Mouse (Mus musculus) small intestine, adult 2 months (tissue): Measurements from ENCODE around the gene Fam169b. TPM values are rescaled to one million over a fixed set of nuclear protein-coding genes. Genes with fewer than 3 reads are reported as not detected.
"Not testable (repeated sequence)": the region's sequence is repeated elsewhere in the genome, so short reads cannot be mapped to it uniquely, and the experiment has no call there.

Source experiments
- H3K27ac ChIP-seq: fragments of 200-500 bp; 2 replicates; pipeline ENCODE4 v1.5.1; 2012; ENCODE audit warnings: low read depth, low read length, control low read depth, inconsistent platforms; ENCODE audit not compliant: insufficient read depth
- H3K27me3 ChIP-seq: fragments of 200-500 bp; 2 replicates; pipeline ENCODE4 v1.6.1; 2012; ENCODE audit warnings: mild to moderate bottlenecking, moderate library complexity, low read length, inconsistent platforms; ENCODE audit not compliant: control insufficient read depth, insufficient read depth
- H3K36me3 ChIP-seq: fragments of 200-500 bp; 2 replicates; pipeline ENCODE4 v1.6.1; 2012; ENCODE audit warnings: mild to moderate bottlenecking, low read length, control low read depth, inconsistent platforms; ENCODE audit not compliant: control insufficient read depth, insufficient read depth
- H3K4me1 ChIP-seq: fragments of 200-500 bp; 2 replicates; pipeline ENCODE4 v1.6.1; 2012; ENCODE audit warnings: low read length, inconsistent platforms, mixed read lengths; ENCODE audit not compliant: control insufficient read depth, insufficient read depth, insufficient read length
- H3K4me3 ChIP-seq: fragments of 200-500 bp; 2 replicates; pipeline ENCODE4 v1.5.1; 2012; ENCODE audit warnings: low read depth, mild to moderate bottlenecking, control low read depth, inconsistent platforms, low read length, moderate library complexity
- CTCF ChIP-seq: fragments of 200-500 bp; IDR thresholded peaks from 2 replicates; pipeline ENCODE4 v1.5.1; 2012; ENCODE audit warnings: low read depth, mild to moderate bottlenecking, control low read depth, inconsistent platforms, low read length, moderate library complexity, mixed read lengths; ENCODE audit not compliant: insufficient replicate concordance, insufficient read length; ENCODE audit errors: extremely low read depth
- POLR2A ChIP-seq: fragments of 200-500 bp; IDR thresholded peaks from 2 replicates; pipeline ENCODE4 v1.6.1; 2012; ENCODE audit warnings: low read depth, mild to moderate bottlenecking, control low read depth, inconsistent platforms, low read length, moderate library complexity
- WGBS: fragments of 180-500 bp; shearing (Covaris S2); methylation state at CpG from one replicate; pipeline ENCODE4 v1.1.7; 2018; 5-methylcytosine and 5-hydroxymethylcytosine counted together
- polyA plus RNA-seq: library from polyadenylated mRNA; depleted of rRNA; stranded (reverse); fragments of >200 nt; gene quantifications from 2 replicates; pipeline ENCODE4 v1.2.3, GENCODE M21; 2012

Gene Fam169b
- polyA plus RNA-seq, 1 experiment, result 3.8 TPM

GRCm38 (mm10) chr7:68274218-68274617 lies 579 bp downstream of the Fam169b start:
- H3K27me3 ChIP-seq, result no peaks in the 10 kb centered on the region
- no peaks in the 10 kb centered on the region for H3K36me3 ChIP-seq
- no peak overlapping the region for H3K4me3 ChIP-seq
- WGBS, result 76% methylated on average over 2 of the region's 2 CpGs
- no peak for TF ChIP-seq CTCF
- no peak overlapping the region for H3K27ac ChIP-seq
- H3K4me1 ChIP-seq, result peaks cover 7% of the 10 kb centered on the region; the same call in 1 of the 2 replicates

- peaks cover 7% of the 10 kb centered on the region; the same call in 1 of the 2 replicates for H3K4me1 ChIP-seq
- no peaks in the 10 kb centered on the region for H3K27me3 ChIP-seq
- no peak overlapping the region for H3K27ac ChIP-seq
- TF ChIP-seq CTCF (no peak), POLR2A (no peak)
- 73% methylated on average over 9 of the region's 9 CpGs for WGBS
- H3K4me3 ChIP-seq, result no peak overlapping the region
- no peaks in the 10 kb centered on the region for H3K36me3 ChIP-seq
These were observed 1.3 kb downstream of the Fam169b start for GRCm38 (mm10) chr7:68274951-68275350.

- not testable (repeated sequence) for H3K36me3 ChIP-seq, H3K4me1 ChIP-seq, H3K27ac ChIP-seq, H3K27me3 ChIP-seq
- whole genome bisulfite sequencing, result 53% methylated on average over 9 of the region's 9 CpGs
- H3K4me3 ChIP-seq, result peak overlapping the region; percentile 74
These were observed 1.8 kb downstream of the Fam169b start for GRCm38 (mm10) chr7:68275445-68275837.

GRCm38 (mm10) chr7:68275838-68276731 lies 2.4 kb downstream of the Fam169b start:
- Histone ChIP-seq H3K4me3 (peak overlapping the region; percentile 74), H3K36me3 (no peaks in the 10 kb centered on the region), H3K27me3 (no peaks in the 10 kb centered on the region), H3K4me1 (peaks cover 7% of the 10 kb centered on the region; the same call in 1 of the 2 replicates), H3K27ac (peak overlapping the region; percentile 64)
- TF ChIP-seq POLR2A (no peak), CTCF (no peak)
- 9% methylated on average over 36 of the region's 36 CpGs for WGBS

- TF ChIP-seq CTCF (no peak), POLR2A (no peak)
- Histone ChIP-seq H3K4me3 (no peak overlapping the region), H3K27me3 (no peaks in the 10 kb centered on the region), H3K27ac (no peak overlapping the region), H3K36me3 (no peaks in the 10 kb centered on the region), H3K4me1 (peaks cover 7% of the 10 kb centered on the region; the same call in 1 of the 2 replicates)
- WGBS, result 67% methylated on average over 11 of the region's 11 CpGs
These were observed 3.6 kb downstream of the Fam169b start for GRCm38 (mm10) chr7:68277054-68277896.

- TF ChIP-seq CTCF (no peak), POLR2A (no peak)
- Histone ChIP-seq H3K36me3 (no peaks in the 10 kb centered on the region), H3K4me3 (no peak overlapping the region), H3K27me3 (no peaks in the 10 kb centered on the region), H3K4me1 (peaks cover 5% of the 10 kb centered on the region; the same call in 1 of the 2 replicates), H3K27ac (no peak overlapping the region)
- 87% methylated on average over 4 of the region's 4 CpGs for WGBS
These were observed 4.2 kb downstream of the Fam169b start for GRCm38 (mm10) chr7:68277897-68278270.

GRCm38 (mm10) chr7:68278385-68278784 lies 4.7 kb downstream of the Fam169b start:
- peaks cover 4% of the 10 kb centered on the region; the same call in 1 of the 2 replicates for H3K4me1 ChIP-seq
- WGBS, result 96% methylated on average over 6 of the region's 6 CpGs
- H3K36me3 ChIP-seq, result no peaks in the 10 kb centered on the region
- TF ChIP-seq POLR2A (no peak), CTCF (no peak)
- H3K4me3 ChIP-seq, result no peak overlapping the region
- H3K27ac ChIP-seq, result no peak overlapping the region
- H3K27me3 ChIP-seq, result no peaks in the 10 kb centered on the region
